Mouse (Mus musculus) kidney, adult 2 months (tissue): ENCODE measurements around the gene Adssl1.

Experiments
- CTCF ChIP-seq: fragments of 200-500 bp; conservative IDR thresholded peaks from 2 replicates; pipeline ENCODE4 v1.5.1; 2011; ENCODE audit warnings: low read depth, mild to moderate bottlenecking, control low read depth, low read length, moderate library complexity, mixed read lengths; ENCODE audit not compliant: insufficient read depth, insufficient read length
- POLR2A ChIP-seq: fragments of 200-500 bp; IDR thresholded peaks from one replicate; pipeline ENCODE4 v1.6.1; 2011; ENCODE audit warnings: low read depth, low read length, control low read depth

DNA sequence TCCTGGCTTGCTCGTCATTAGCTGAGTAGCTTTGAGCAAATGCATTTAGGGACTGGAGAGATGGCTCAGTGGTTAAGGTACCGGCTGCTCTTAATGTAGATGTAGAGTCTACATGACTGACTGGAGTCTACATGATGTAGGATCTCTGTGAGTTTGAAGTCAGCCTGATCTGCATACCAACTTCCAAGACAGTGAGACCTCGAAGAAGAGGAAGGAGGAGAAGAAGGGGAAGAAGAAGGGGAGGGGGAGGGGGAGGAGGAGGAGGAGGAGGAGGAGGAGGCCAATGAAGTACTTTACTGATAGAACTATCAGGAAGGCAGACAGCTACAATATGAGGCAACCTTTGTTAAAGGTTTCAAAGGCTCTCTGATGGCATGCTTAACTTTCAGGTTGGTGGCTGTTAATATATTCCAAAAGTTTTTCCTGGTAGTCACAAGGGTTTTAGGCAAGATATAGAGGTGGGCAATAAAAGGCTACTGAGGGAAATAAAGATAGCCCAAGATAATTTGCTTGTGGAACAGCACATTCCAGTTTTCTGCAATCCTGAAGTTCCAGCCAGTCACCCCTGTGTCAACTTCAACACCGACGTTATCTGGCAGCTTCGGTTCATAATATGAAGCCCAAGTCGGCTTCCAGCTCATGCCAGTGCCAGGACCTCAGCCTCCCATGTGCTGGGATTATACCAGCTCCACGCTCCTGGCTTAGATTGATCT is 44.4 kb upstream of the Adssl1 start:
- TF ChIP-seq CTCF = no peak
- no peak for TF ChIP-seq POLR2A
